19 mouse cellular contexts compared by ENCODE assay signal in genomic region chr14:24148892-24149291, GRCm38 (mm10).
DNase-seq lines count a peak whose midpoint lies in the region; ATAC-seq and TF ChIP-seq lines count a peak whose summit lies in the region.
"Had no signal": no experiment of that assay in that cellular context is flagged by ENCODE, and none has a peak within 500 bp of the region (broad histone marks: within the 10 kb centered on the region; RNA-seq: fewer than 3 reads in every experiment).

No protein-coding gene starts in this region.

- no peaks in the 10 kb centered on the region for H3K4me1 ChIP-seq in forebrain, postnatal 0 days (ENCODE audit: insufficient read depth)
- no peaks in the 10 kb centered on the region for H3K4me1 ChIP-seq in forebrain, embryonic 14.5 days (ENCODE audit: control insufficient read depth, insufficient read depth, low read length)
- 0 out of 2 replicates have a peak, but pooled peaks cover 3% of the 10 kb centered on the region for H3K4me1 ChIP-seq in stomach, embryonic 15.5 days
- H3K4me1 ChIP-seq: megakaryocyte, embryonic 14.5 days had no signal

- H3K9ac ChIP-seq in forebrain, postnatal 0 days = no peak overlapping the region
- H3K9ac ChIP-seq in forebrain, embryonic 14.5 days (ENCODE audit: low read length) = no peak overlapping the region
- H3K9ac ChIP-seq in stomach, embryonic 15.5 days = no peak overlapping the region
- H3K9ac ChIP-seq: forebrain, embryonic 13.5 days; neural tube, embryonic 15.5 days had no signal

- DNase-seq in forebrain, postnatal 0 days = no peak
- DNase-seq in forebrain, embryonic 14.5 days (ENCODE audit: low spot score) = no peak
- no peak for DNase-seq in layer of hippocampus, adult 2 months (ENCODE audit: low spot score in 2 of 2)
- no peak for DNase-seq in layer of hippocampus, postnatal 36 days
- peak; percentile 58 for DNase-seq in liver
- no peak for DNase-seq in natural killer cell, adult 2 months (ENCODE audit: low spot score in 2 of 2)
- no peak for DNase-seq in gastrocnemius, adult 18-20 months (ENCODE audit: low spot score)
- DNase-seq: adrenal gland, adult 2 months; cerebellum, adult 11-12 months; kidney, adult 11 months; kidney, postnatal 25 days; left cerebral cortex, postnatal 4 days; lung, adult 2 months; thymus, postnatal 14 days had no signal

- no peak for ATAC-seq in forebrain, postnatal 0 days
- ATAC-seq in forebrain, embryonic 14.5 days = no peak
- 0 out of 2 replicates have a peak, but pooled peaks have one; percentile 43 for ATAC-seq in stomach, embryonic 15.5 days (ENCODE audit: insufficient read depth, low FRiP score, low read depth)
- ATAC-seq: forebrain, embryonic 13.5 days had no signal

- no peak overlapping the region for H3K27ac ChIP-seq in forebrain, postnatal 0 days (ENCODE audit: low read depth, low read length)
- H3K27ac ChIP-seq in forebrain, embryonic 14.5 days (ENCODE audit: low read depth, low read length) = no peak overlapping the region
- H3K27ac ChIP-seq in layer of hippocampus, adult 2 months = no peak overlapping the region
- no peak overlapping the region for H3K27ac ChIP-seq in stomach, embryonic 15.5 days
- H3K27ac ChIP-seq: forebrain, embryonic 13.5 days; heart, embryonic 10.5 days; neural tube, embryonic 15.5 days had no signal

- no peaks in the 10 kb centered on the region for H3K9me3 ChIP-seq in forebrain, postnatal 0 days (ENCODE audit: low read length)
- no peaks in the 10 kb centered on the region for H3K9me3 ChIP-seq in forebrain, embryonic 14.5 days (replicated peaks; ENCODE audit: control insufficient read depth, low read length)
- no peaks in the 10 kb centered on the region for H3K9me3 ChIP-seq in stomach, embryonic 15.5 days
- H3K9me3 ChIP-seq: forebrain, embryonic 13.5 days; heart, embryonic 10.5 days; neural tube, embryonic 15.5 days had no signal

- no peak overlapping the region for H3K4me3 ChIP-seq in forebrain, postnatal 0 days (ENCODE audit: low read depth, low read length)
- H3K4me3 ChIP-seq in forebrain, embryonic 14.5 days (ENCODE audit: low read depth, low read length) = no peak overlapping the region
- no peak overlapping the region for H3K4me3 ChIP-seq in layer of hippocampus, adult 2 months
- no peak overlapping the region for H3K4me3 ChIP-seq in stomach, embryonic 15.5 days (replicated peaks)
- H3K4me3 ChIP-seq: forebrain, embryonic 13.5 days; heart, embryonic 10.5 days; megakaryocyte, embryonic 14.5 days; neural tube, embryonic 15.5 days had no signal

- no peaks in the 10 kb centered on the region for H3K27me3 ChIP-seq in forebrain, postnatal 0 days (ENCODE audit: insufficient read depth, low read length)
- no peaks in the 10 kb centered on the region for H3K27me3 ChIP-seq in forebrain, embryonic 14.5 days (replicated peaks; ENCODE audit: control insufficient read depth, insufficient read depth, low read length)
- H3K27me3 ChIP-seq in stomach, embryonic 15.5 days (replicated peaks) = no peaks in the 10 kb centered on the region
- H3K27me3 ChIP-seq: forebrain, embryonic 13.5 days; megakaryocyte, embryonic 14.5 days; neural tube, embryonic 15.5 days had no signal

- H3K36me3 ChIP-seq in forebrain, postnatal 0 days (ENCODE audit: insufficient read depth) = peaks cover 96% of the 10 kb centered on the region
- H3K36me3 ChIP-seq in forebrain, embryonic 14.5 days (ENCODE audit: control insufficient read depth, insufficient read depth, low read length) = peaks cover 89% of the 10 kb centered on the region
- peaks cover 41% of the 10 kb centered on the region for H3K36me3 ChIP-seq in stomach, embryonic 15.5 days

- TF ChIP-seq CTCF in forebrain, postnatal 0 days (IDR thresholded peaks at IDR 0.05; ENCODE audit: low read depth) = peak; percentile 12; the same call in 1 of the 2 replicates
- 0 out of 2 replicates have a peak, but pooled peaks have one; percentile 7 for TF ChIP-seq CTCF in layer of hippocampus, adult 2 months (conservative IDR thresholded peaks at IDR 0.05)

- WGBS in forebrain, postnatal 0 days = 86% methylated on average over 2 of the region's 2 CpGs
- WGBS in forebrain, embryonic 14.5 days = 82% methylated on average over 2 of the region's 2 CpGs
- WGBS in stomach, embryonic 15.5 days = 83% methylated on average over 2 of the region's 2 CpGs

- H3K4me2 ChIP-seq in forebrain, postnatal 0 days (ENCODE audit: low read depth) = no peak overlapping the region
- H3K4me2 ChIP-seq in forebrain, embryonic 14.5 days (ENCODE audit: low read length) = no peak overlapping the region
- no peak overlapping the region for H3K4me2 ChIP-seq in stomach, embryonic 15.5 days
- H3K4me2 ChIP-seq: forebrain, embryonic 13.5 days; neural tube, embryonic 15.5 days had no signal
